Mouse (Mus musculus): ENCODE data around the gene Ahrr. TPM values are rescaled to one million over a fixed set of nuclear protein-coding genes. Genes with fewer than 3 reads are reported as not detected.

Ahrr gene
- polyA plus RNA-seq, 1 experiment from 2014 or later: 1.1 TPM

DNA sequence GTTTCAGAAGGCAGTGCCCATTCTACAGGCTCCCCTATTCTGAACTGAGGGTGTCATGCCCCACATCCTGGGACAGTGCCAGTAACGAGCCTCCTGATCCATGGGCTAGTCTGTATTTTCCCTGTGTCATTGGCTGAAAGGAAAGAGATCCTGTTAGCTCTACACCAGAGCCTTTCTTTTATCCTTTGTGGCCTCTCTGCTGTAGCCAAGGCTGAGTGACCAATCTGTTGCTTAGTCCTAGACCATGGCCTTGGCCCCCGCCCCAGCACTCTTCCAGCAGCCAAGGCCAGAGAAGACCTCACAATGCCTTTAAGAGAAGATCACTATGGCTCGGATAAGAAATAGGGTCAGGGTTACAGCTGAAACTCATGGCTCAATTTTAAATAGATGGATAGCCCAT, 73.7 kb downstream of the Ahrr start:
- Histone ChIP-seq H3K27ac (no peak overlapping the region), H3K9ac (no peak overlapping the region), H3K4me3 (no peak overlapping the region), H3K36me3 (no peaks in the 10 kb centered on the region), H3K9me3 (no peaks in the 10 kb centered on the region), H3K4me2 (replicated peaks) (no peak overlapping the region), H3K4me1 (no peaks in the 10 kb centered on the region), H3K27me3 (no peaks in the 10 kb centered on the region)
- ATAC-seq (ENCODE audit: low FRiP score, low read depth): no peak
- WGBS: 76% methylated on average over 3 of the region's 3 CpGs

- Histone ChIP-seq H3K27me3 (no peaks in the 10 kb centered on the region), H3K4me3 (peak overlapping the region; percentile 81), H3K9me3 (no peaks in the 10 kb centered on the region), H3K4me1 (peaks cover 19% of the 10 kb centered on the region), H3K9ac (peak overlapping the region; percentile 84), H3K4me2 (replicated peaks) (peak overlapping the region; percentile 77), H3K36me3 (peaks cover 18% of the 10 kb centered on the region), H3K27ac (peak overlapping the region; percentile 87)
- peak; percentile 34; the same call in 1 of the 2 replicates for ATAC-seq (ENCODE audit: low FRiP score, low read depth)
- 17% methylated on average over 12 of the region's 12 CpGs for WGBS
These were observed 83.2 kb downstream of the Ahrr start for GRCm38 (mm10) chr13:74208986-74209345.

GRCm38 (mm10) chr13:74208317-74208985, 83.7 kb downstream of the Ahrr start, which contains the start of gene Exoc3:
Gene Exoc3, minus strand, starts transcription at chr13:74208732.
- no peaks in the 10 kb centered on the region for H3K9me3 ChIP-seq
- WGBS: under 1% methylated on average over 39 of the region's 39 CpGs
- H3K4me1 ChIP-seq: peaks cover 19% of the 10 kb centered on the region
- H3K4me3 ChIP-seq: peak within 1 kb of the TSS; percentile 81
- peaks cover 24% of the 10 kb centered on the region for H3K36me3 ChIP-seq
- peak within 1 kb of the TSS; percentile 87 for H3K27ac ChIP-seq
- H3K27me3 ChIP-seq: no peaks in the 10 kb centered on the region
- H3K4me2 ChIP-seq (replicated peaks): peak within 1 kb of the TSS; percentile 77
- peak within 1 kb of the TSS; percentile 84 for H3K9ac ChIP-seq
- peak; percentile 98 for ATAC-seq (ENCODE audit: low FRiP score, low read depth)

DNA sequence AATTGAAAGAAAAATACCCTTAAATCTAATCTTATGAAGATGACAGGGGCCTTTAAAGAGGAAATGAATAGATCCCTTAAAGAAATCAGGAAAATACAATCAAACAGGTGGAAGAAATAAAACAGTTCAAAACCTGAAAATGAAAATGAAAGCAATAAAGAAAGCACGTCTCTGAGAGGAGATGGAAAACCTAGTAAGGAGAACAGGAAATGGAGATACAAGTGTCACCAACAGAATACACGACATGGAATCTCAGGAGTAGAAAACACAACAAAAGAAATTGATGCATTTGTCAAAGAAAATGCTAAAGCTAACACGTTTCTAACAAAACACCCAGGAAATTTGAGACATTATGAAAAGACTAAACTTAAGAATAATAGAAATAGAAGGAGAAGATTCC, 95.7 kb downstream of the Ahrr start:
- H3K9me3 ChIP-seq: no peaks in the 10 kb centered on the region
- no peak overlapping the region for H3K9ac ChIP-seq
- peaks cover 54% of the 10 kb centered on the region for H3K36me3 ChIP-seq
- WGBS: 89% methylated on average over 3 of the region's 3 CpGs
- no peak overlapping the region for H3K4me3 ChIP-seq
- no peak overlapping the region for H3K27ac ChIP-seq
- ATAC-seq (ENCODE audit: low FRiP score, low read depth): no peak
- no peak overlapping the region for H3K4me2 ChIP-seq (replicated peaks)
- H3K4me1 ChIP-seq: no peaks in the 10 kb centered on the region
- H3K27me3 ChIP-seq: no peaks in the 10 kb centered on the region

DNA sequence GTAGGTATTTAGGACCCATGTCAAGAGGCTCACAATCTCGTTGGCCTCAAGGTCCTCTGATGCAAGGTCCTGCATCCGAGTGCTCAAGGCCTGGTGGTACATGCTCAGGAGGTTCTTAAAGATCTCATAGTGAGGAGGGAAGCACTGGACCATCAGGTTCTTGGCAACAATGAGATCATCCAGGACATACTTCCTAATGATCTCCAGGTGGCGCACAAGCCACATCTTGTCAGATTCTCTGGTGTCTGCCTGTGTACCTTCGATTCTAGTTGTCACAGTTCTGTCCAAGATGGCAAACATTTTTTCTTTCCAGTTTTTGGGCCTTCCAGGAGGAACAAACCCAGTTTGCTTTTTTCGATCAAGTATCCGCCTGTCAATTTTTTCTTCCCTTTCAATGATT, 99.5 kb downstream of the Ahrr start:
- no peak for ATAC-seq (ENCODE audit: low FRiP score, low read depth)
- WGBS: 82% methylated on average over 6 of the region's 6 CpGs
- H3K36me3 ChIP-seq: peaks cover 68% of the 10 kb centered on the region

GRCm38 (mm10) chr13:74183011-74183695, 109.0 kb downstream of the Ahrr start:
- Histone ChIP-seq H3K27me3 (no peaks in the 10 kb centered on the region), H3K4me1 (no peaks in the 10 kb centered on the region), H3K9me3 (no peaks in the 10 kb centered on the region), H3K4me2 (replicated peaks) (no peak overlapping the region), H3K4me3 (no peak overlapping the region), H3K36me3 (peaks cover 68% of the 10 kb centered on the region), H3K9ac (no peak overlapping the region), H3K27ac (no peak overlapping the region)
- WGBS: 91% methylated on average over 5 of the region's 5 CpGs
- no peak for ATAC-seq (ENCODE audit: low FRiP score, low read depth)

More for the DNA sequence above, 99.5 kb downstream of the Ahrr start:
- Histone ChIP-seq H3K4me3 (no peak overlapping the region), H3K27ac (no peak overlapping the region), H3K9me3 (no peaks in the 10 kb centered on the region), H3K27me3 (no peaks in the 10 kb centered on the region), H3K4me2 (replicated peaks) (no peak overlapping the region), H3K4me1 (no peaks in the 10 kb centered on the region), H3K9ac (no peak overlapping the region)

GRCm38 (mm10) chr13:74172036-74172435, 120.1 kb downstream of the Ahrr start:
- H3K36me3 ChIP-seq: peaks cover 66% of the 10 kb centered on the region
- no peak overlapping the region for H3K4me2 ChIP-seq (replicated peaks)
- WGBS: 95% methylated on average over 5 of the region's 5 CpGs
- no peak overlapping the region for H3K27ac ChIP-seq
- no peaks in the 10 kb centered on the region for H3K9me3 ChIP-seq
- no peak overlapping the region for H3K9ac ChIP-seq
- H3K4me1 ChIP-seq: peaks cover 2% of the 10 kb centered on the region; the same call in 1 of the 2 replicates
- H3K4me3 ChIP-seq: no peak overlapping the region
- no peaks in the 10 kb centered on the region for H3K27me3 ChIP-seq
- no peak for ATAC-seq (ENCODE audit: low FRiP score, low read depth)

- Histone ChIP-seq H3K9ac (no peak overlapping the region), H3K4me1 (peaks cover 10% of the 10 kb centered on the region; the same call in 1 of the 2 replicates), H3K4me2 (replicated peaks) (no peak overlapping the region), H3K27ac (no peak overlapping the region), H3K4me3 (no peak overlapping the region), H3K27me3 (no peaks in the 10 kb centered on the region), H3K9me3 (no peaks in the 10 kb centered on the region), H3K36me3 (peaks cover 52% of the 10 kb centered on the region)
- 80% methylated on average over 10 of the region's 10 CpGs for WGBS
- no peak for ATAC-seq (ENCODE audit: low FRiP score, low read depth)
These were observed 122.5 kb downstream of the Ahrr start for GRCm38 (mm10) chr13:74169446-74170164.

- H3K4me3 ChIP-seq: peak overlapping the region; percentile 56; the same call in 1 of the 2 replicates
- no peaks in the 10 kb centered on the region for H3K27me3 ChIP-seq
- H3K36me3 ChIP-seq: peaks cover 31% of the 10 kb centered on the region
- WGBS: 79% methylated on average over 2 of the region's 2 CpGs
- no peak overlapping the region for H3K9ac ChIP-seq
- H3K4me2 ChIP-seq (replicated peaks): no peak overlapping the region
- H3K9me3 ChIP-seq: no peaks in the 10 kb centered on the region
- peaks cover 10% of the 10 kb centered on the region; the same call in 1 of the 2 replicates for H3K4me1 ChIP-seq
- ATAC-seq (ENCODE audit: low FRiP score, low read depth): no peak
- H3K27ac ChIP-seq: no peak overlapping the region
These were observed 124.6 kb downstream of the Ahrr start for GRCm38 (mm10) chr13:74167492-74167891.

- H3K4me1 ChIP-seq: peaks cover 10% of the 10 kb centered on the region; the same call in 1 of the 2 replicates
- H3K9me3 ChIP-seq: no peaks in the 10 kb centered on the region
- H3K27ac ChIP-seq: no peak overlapping the region
- H3K36me3 ChIP-seq: peaks cover 27% of the 10 kb centered on the region
- peak overlapping the region; percentile 56 for H3K4me3 ChIP-seq
- ATAC-seq (ENCODE audit: low FRiP score, low read depth): peak; percentile 63
- H3K4me2 ChIP-seq (replicated peaks): peak overlapping the region; percentile 79
- H3K9ac ChIP-seq: peak overlapping the region; percentile 72
- whole genome bisulfite sequencing: 4% methylated on average over 9 of the region's 9 CpGs
- H3K27me3 ChIP-seq: no peaks in the 10 kb centered on the region
These were observed 125.1 kb downstream of the Ahrr start for GRCm38 (mm10) chr13:74167057-74167413.

GRCm38 (mm10) chr13:74166348-74167056, 125.6 kb downstream of the Ahrr start:
- H3K27me3 ChIP-seq: no peaks in the 10 kb centered on the region
- peaks cover 22% of the 10 kb centered on the region for H3K36me3 ChIP-seq
- H3K9ac ChIP-seq: peak overlapping the region; percentile 72
- H3K27ac ChIP-seq: no peak overlapping the region
- peak; percentile 72 for ATAC-seq (ENCODE audit: low FRiP score, low read depth)
- 12% methylated on average over 16 of the region's 19 CpGs for WGBS
- H3K4me3 ChIP-seq: peak overlapping the region; percentile 56
- H3K9me3 ChIP-seq: no peaks in the 10 kb centered on the region
- peak overlapping the region; percentile 79 for H3K4me2 ChIP-seq (replicated peaks)
- peaks cover 10% of the 10 kb centered on the region; the same call in 1 of the 2 replicates for H3K4me1 ChIP-seq

Data from limb, embryonic 13.5 days (tissue).